Mouse (Mus musculus) natural killer cell, adult 2 months (primary cell): ENCODE measurements around the gene Hcrtr1.

Experiments used
- DNase-seq, 2 experiments: peaks; one replicate each; pipeline ENCODE4 v3.0.0; 2022; ENCODE audit warnings: low spot score in 2 of 2

The Hcrtr1 gene

DNA sequence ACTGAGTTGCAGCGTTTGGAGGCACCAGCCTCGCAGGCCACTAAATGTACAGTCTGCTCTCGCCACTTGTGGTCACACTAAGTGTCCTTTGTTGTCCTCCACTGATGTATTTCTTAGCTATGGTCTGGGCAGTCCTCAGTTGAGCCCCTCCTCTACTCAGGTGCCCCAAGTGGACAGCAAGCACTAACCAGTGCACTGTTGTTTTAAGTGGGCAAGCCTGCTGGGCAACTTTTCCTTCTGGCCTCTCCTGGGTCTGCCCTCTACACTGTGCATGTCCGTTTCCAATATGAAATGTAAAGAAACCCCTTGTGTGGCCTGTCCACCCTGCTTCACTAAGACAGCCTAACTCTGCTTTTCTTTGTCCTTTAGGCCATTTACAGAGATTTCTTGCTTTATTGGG, 15.0 kb downstream of the Hcrtr1 start:
- DNase-seq, result no peak

DNA sequence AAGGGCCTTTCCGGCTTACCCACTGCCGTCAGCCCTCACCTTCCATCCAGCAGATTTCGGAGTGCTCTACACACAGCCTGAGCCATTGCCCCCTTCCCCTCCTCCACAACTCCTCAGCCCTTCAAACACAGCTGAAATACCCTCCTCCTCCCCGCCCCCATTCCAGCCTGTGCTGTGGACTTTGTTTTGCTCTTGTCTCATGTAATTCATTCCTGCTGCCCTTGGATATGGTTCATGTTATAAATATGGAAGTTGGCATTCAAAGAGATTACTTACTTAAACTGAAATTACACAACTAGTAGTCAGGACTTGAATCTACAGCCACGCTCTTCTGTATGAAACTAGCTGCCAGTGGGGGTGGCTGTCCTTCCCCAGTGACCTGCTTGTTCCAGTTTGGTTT, 16.1 kb downstream of the Hcrtr1 start:
- DNase-seq, result no peak

DNA sequence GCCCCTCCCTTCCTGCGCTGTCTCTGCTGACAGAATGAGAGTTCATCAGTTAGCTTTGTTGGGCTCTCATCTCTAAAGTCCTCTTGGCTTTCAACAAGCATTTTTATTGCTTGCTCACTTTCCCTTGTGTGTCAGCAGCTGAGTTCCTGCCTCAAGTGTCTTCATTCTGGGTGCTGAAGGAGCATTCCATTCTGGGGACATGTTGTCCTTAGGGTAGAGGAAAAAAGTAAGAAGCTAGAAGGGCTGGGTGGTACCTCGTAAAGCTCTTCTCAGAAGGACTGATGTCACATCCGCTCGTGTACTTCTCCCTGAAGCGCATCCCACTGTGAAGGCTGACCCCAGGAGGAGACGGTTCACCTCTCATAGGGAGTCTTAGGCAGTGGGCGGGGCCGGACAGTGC, 17.6 kb downstream of the Hcrtr1 start:
- DNase-seq, result no peak

DNA sequence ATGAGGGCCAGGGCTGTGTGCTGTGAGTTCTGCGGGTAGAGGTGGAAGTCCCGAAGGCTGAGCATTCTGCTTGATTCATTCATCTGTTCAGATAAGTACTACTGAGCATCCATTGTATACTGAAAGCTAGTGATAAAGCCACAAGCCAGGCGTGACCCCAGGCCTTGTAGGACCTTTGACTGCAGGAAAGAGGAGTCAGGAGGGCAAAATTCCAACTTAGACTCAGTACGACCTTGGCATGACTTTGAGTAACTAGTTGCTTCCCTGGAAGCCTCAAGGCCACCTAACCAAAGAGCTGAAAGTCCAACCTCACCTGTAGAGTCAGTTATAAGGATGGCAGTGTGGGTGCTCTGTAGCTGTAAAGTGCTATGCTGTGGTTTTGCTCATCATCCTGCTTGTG, 18.4 kb downstream of the Hcrtr1 start:
- DNase-seq, result no peak

DNA sequence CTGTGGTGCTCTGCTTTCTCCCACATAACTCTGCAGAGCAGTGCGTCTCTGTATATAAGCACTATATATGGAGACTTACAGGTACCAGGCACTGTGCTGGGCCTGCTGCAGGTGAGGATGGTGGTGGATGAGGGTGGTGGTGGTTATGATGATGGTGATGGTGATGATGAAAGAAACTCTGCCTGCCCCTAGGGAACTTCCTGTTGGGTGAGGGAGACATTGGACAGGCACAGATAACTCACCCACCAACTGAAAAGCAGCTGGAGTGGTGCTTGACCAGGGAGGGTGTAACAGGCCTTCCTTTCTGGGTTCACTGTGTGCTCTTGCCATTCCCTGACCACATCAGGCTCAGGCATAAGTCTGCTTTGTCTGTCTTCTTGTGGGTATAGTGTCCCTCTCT, 26.4 kb downstream of the Hcrtr1 start:
- DNase-seq, result no peak

DNA sequence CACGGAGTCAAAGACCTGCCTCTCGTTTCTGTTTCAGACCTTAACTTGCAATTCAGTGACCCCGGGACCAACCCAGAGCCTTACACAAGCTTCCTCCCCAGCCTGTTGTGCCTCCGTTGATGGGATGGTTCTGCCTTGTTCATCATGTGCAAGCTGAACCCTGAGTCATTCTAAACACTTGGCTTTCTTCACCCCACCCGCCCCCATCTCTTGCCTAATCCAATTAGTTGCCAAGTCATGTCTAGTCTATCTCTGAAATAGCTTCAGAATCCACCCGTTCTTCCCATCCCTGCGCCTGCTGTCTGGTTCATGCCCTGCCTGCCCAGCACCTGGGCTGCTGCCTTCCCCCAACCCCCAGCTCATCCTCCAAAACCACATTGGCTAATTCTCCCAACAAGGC, 26.9 kb downstream of the Hcrtr1 start:
- no peak for DNase-seq

DNA sequence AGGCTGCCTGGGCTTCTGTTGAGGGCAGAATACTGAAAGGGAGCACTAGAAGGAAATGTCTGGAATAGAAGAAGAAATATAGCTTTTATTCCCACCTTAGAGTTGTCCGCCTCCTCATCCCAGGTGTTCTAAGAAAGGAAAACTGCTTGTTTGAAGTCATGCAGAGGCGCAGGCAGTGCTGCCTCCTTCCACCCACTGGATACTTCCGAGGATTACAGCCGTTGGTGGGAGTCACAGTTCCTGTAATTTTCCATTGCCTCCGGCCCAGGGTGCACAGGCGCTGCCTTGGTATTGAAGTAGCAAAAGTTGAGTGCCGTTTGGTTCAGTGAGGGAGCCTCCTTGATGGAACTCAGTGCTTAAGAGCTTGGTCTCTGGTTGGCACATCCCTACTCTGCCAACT, 29.1 kb downstream of the Hcrtr1 start:
- no peak for DNase-seq

DNA sequence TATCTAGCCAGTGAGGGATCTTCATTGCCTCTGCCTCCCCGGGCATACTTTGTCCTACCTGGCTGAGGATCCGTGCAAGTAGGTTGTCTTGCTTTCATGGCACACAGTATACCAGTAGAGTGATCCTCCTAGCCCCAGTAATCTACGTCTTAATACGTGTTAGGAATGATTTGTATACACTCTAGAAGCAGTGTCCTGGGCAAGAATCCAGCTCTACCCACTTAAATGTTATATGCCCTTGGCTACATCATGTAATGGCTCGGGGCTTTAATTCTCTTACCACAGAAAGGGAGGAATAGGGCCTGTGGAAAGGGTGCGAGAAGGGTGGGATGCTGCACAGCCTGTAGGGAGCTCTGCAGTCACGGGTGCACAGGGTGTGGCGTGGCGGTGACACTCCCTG, 29.5 kb downstream of the Hcrtr1 start:
- DNase-seq, result no peak

DNA sequence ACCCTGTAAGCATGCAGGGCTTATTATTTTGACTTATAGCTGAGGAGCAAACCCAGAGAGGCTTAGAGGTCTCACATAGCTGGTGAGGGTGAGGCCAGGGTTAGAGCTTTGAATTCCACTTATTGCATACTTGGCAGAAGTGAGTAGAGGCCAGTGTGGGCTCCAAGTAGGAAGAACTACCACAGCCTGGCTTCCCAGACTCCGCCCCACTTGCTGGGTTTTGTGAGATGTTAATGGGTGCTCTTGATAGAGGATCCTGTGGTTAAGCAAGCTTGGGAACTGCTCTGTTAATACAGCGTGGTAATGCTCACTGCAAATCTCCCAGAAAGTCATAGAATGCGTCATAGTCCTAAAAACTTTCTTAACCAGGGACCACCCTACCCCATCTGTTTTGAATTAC, 30.2 kb downstream of the Hcrtr1 start:
- DNase-seq, result no peak

DNA sequence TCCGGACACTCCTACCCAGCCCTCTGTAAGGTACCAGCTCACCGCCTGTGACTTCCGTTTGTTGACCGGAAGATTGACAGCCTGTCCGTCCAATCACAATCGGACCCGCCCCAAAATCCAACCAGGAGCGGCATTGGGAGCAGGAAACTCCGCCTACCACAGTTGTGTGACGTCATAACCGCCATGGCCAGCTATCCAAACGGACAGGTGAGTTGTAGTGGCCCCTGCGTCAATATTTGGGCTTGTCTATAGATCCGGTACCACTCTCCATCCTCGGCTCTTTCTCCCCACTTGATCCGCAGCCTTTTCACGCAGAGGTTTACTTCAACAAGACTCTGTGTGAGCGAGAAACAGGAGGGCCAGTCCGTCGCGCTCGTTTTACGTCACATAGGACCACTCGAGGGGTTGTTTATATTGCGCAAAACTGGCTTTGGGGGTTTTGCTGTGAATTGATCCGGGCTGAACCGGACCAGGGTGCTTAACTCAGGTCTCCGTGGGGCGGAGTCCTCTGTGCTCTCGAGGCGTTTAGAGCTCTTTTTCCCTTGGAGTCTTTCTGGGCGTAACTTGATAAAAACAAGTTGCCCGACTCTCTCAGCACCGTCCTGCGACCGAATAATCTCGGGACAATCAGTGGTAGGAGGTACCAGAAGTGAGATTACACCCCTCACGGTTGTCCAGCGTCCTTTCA, 31.6 kb downstream of the Hcrtr1 start:
- peak; percentile 99 for DNase-seq

DNA sequence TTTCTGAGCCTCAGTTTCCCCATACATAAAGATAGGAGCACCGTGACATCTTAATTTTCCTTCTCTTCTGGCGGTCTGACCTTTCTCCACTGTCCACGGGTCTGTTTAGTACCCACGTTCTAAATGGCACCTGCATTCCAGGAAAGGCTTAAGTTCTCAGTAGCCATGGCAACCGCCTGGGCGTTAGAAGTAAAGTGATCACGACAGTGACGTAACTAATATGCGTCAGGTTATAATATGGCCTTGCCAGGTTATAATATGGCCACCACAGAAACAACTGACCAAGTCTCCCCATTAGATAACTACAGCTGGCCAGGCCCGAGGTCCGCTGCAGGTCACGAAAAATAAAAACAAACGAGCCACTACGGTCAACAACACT, 32.1 kb downstream of the Hcrtr1 start:
- no peak for DNase-seq

DNA sequence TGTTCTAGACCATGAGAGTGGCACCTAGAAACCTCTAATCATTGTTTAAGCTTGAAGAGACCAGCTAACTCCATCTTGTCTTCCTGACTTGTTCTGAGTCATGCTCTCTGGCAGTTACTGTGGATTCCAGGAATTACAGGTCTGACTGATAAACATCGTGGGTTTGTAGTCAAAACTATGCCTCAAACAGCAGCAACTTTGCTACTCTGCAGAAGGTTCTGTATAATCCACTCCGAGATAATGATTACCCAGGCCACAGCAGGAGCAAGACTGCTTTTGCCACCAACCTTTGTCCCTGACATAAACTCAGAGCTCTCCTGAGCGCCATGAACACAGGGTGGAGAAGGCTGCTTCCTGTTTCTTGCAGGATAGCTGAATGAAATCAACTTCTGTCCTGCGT, 34.6 kb downstream of the Hcrtr1 start:
- DNase-seq, result no peak

DNA sequence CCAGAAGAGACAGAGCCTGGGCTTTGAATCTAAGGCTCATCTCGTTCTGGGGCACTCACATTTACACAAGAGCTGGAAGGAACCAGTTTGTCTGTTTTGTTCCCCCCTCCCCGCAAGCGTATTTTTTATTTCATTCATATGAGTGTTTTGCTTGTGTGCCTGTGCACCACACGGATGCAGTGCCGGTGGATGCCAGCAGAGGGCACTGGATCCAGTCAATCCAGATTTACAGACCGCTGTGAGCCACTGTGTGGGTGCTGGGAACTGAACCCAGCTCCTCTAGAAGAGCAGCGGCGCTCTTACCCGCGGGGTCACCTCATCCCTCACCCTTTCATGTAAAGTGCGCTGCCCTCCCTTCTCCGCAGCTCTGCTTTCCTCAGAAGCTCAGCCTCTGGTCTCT, 35.5 kb downstream of the Hcrtr1 start:
- DNase-seq, result no peak

DNA sequence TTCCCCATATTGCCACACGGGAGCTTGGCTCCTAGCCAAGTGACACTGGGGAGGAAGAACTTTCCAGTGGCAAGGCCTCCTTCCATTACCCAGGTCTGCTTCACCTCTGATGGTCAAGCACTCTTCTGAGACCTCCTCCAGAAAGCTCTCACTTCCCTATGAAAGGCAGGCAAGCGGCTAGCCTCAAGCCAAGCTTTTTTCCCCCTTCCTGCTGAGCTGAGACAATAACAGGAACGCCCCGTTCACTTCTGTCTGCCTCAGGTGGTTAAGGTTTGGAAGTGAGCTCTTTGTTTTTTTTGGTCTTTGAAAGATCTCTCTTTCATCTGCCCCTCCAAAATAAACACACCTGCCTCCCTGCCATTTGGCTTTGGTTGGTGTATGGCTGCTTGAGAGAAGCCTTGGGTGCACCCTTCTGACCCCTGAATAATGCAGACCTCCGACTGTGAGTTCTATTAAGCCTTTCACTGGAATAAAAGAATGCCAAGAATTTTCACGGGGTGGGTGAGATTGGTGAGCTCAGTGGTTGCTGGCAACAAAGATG, 37.0 kb downstream of the Hcrtr1 start, which contains the start of gene Pef1:
Gene Pef1, plus strand, starts transcription at position 448 of the 541 bp plus-strand sequence.
- no peak for DNase-seq

DNA sequence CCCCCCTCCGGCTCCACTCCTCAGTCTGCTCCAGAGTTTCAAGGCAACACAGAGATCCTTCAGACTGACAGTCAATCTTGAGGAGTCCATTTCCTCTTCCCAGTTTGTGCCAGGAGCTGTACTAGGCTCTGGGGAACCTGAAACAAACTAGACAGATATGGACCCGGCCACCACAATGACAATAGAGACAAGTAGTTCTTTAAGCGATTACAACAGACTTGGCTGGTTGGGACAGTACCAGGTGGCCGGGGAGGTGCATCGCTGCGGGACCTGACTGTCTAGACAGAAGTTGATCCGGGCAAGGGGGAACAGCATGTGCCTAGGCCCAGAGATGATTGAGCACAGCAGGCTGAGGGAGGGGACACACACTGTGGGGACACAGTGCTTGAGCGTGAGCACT, 38.0 kb downstream of the Hcrtr1 start:
- no peak for DNase-seq

DNA sequence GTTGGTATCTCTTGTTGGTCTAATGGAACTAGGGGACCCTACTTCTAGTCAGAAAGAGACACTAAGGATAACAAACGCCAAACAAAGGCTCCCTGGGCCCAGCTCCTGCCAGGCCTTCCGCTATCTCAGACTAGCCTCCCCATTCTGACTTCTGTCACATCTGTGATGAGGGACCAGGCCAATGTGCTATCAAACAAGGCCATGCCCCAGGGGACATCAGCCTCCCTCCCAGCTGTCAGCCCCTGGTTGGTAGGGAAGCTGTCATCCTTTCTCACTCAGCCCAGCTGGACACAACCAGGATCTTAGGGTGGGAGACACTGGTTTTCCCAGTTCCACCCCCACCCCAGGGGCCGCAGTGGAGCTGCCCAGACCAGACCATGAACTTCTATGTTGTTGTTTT, 44.0 kb downstream of the Hcrtr1 start:
- no peak for DNase-seq

DNA sequence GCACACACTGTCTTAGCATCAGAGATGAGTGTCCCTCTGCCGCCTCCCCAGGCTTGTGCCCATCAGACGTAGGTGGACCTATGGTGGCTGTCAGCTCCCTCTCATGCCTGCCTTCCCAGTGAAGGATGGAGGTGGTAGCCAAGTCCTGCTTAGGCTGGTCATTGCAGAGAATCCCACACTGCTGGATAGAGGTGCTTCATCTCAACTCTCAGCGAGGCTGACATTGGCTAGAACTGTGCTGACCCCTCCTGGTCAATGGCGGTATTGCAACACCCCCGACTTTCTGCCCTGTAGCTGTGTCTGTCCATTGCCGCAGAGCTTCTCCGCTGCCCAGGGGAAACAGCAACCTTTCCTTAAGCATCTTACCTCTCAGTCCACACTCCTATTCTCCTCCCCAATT, 51.9 kb downstream of the Hcrtr1 start:
- peak; percentile 78 to 88 for DNase-seq

DNA sequence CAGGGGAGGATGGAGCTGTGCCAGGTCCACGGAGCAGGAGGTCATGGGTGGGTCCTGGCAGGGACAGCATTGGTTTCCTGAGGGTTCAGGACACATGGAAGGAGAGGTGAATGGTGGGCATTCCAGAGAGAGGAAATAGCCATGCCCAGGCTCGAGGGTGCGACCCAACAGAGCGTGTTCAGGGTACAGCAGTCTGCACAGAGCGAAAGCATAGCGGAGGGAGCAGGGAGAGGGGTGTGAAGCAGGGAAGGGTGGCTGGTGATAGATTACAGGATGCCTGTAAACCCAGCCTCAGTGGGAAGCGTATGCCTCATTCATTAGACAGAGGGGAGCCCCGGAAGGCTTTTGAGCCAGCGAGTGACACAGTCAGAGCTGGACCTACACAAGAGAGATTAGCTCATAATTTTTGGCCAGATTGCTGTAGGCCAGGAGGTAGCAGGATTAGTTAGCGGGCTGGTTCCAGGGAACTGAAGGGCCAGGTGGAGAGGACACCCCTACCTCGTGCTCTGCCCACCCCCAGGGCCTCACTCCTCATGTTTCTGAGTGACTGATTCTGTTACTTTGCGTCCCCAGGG, 53.8 kb downstream of the Hcrtr1 start:
- DNase-seq, result no peak

DNA sequence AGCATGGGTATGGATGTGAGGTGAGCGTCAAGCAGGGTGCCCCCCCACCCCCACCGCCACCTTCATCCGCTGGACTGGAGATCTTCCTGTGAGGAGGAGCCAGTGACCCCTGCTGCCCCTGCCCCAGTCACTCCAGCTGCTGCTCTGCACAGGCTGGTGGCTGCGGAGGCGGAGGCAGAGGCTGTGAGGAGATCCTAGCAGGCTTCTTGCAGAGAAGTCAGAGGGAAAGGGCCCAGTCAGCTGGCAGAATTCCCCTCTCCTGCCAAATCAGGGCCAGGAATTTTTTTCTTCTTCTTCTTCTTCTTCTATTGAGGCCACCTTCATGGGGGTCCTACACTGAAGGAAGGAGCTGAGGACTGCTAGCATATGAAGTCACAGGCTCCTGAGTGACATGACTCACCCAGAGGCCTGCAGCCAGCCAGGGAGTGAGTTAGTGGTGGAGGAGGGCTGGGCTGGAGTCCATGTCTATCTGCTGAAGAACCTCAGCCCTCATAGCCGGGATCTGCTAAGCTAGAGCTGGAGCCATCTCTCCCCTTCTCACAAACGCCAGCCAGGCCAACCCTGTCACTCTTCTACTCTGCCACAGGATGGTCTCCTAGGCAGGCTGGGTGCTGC, 54.7 kb downstream of the Hcrtr1 start:
- no peak for DNase-seq

DNA sequence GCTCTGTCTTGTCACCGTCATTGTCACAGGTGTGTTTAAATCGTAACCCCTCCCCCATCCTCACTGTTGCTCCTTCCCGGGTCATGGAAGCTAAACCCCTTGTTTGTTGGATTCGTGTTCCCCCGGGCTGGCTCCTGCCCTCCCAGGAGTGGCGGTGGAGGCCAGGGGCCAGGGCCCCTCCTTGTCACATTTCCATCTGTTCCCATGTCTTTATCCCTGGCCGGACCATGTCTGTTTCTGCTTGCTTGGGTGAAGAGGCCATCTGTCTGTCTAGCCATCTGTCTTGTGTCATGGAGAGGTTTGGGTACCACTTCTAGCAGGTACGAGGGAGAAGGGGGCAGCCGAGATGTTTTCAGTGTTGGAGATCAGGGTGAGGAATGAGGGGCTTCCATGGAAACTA, 56.9 kb downstream of the Hcrtr1 start:
- no peak for DNase-seq

DNA sequence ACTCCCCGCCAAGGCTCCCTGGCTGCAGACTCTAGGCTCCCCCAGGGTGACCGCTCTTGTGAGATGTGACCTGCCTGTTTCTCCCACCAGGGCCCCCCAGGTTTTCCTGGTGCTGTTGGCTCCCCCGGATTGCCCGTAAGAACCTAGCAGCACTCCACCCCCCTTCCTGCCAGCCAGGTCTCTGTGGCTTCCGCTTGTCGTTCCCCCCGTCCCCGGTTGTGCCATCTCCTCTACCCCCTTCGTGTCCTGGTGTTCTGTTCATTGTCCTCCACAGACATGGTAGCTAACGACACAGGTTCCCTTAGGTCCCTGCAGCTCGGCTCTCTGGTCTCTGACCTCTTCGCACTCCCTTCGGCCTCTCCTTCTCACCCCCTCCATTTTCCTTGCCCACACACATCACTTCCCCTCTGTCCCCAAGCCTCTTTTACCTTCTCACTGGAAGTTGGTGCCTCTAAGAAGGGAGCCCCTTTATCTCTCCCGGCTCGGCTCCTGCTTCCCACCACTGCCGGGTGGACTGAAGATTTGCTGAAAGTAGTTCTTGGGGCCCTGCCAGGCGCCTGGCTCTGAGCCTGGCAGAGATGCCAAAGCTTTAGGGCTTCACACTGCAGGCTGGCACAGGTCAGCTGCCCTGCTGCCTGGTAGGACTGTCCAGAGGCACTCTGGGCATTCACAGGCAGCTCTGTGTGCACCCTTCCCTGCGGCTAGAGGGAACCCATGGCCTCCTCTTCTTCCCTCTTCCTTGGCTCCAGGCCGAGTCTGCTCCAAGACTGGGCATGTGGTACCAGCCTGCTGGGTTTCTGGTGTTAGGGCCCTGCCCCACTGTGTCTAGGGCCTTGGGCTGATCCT, 57.6 kb downstream of the Hcrtr1 start:
- no peak for DNase-seq
